Mouse (Mus musculus): Measurements from ENCODE around the gene Rph3a.
"Not testable (repeated sequence)": the region's sequence is repeated elsewhere in the genome, so short reads cannot be mapped to it uniquely, and the experiment has no call there.

Rph3a gene

DNA sequence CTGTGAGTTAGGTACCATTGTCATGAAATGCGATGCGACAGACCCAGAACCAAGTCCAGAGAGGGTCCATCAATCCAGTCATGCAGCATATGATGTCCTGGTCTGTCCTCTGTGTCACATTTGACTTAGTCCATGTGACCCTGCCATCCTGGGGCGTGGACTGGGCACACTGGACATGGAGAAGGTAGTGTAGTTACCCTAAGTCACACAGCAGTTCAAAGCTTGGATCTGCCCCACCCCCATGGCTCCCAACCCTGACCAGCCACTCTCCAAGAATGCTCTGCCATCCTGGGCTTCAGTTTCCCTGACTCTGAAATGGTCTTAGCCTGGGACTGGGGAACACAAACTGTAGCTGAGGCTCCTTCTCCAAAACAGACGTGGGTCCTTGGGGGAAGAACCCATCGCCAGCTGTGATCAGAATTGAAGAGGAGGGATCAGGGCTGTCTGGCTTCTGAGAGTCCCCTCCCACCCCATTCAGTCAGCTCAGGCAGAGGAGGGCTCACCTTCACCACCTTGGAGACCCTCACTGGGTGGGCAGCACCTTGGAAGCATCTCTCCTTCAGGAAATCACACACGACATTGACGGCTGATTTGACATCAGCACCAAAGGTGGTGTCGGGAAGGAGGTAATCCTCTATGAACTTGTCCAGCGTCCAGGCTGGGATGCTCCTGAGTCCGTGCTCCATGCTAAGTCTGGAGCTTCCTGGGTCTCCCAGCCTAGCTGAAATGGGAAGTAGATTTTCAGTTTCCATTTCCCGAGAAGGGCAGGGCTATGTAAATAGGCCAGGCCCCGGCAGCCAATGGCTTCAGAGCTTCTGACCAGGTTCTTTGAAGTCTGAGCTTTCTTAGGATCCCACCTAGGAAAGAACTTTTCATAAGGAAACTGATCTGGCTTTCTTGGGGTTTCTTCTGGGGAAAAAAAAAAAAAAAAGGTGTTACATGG, 102.8 kb downstream of the Rph3a start, which contains the start of gene Oas1a:
Oas1a (minus strand) TSS at position 731 of the 943 bp plus-strand sequence.
- DNase-seq = not testable (repeated sequence)

DNA sequence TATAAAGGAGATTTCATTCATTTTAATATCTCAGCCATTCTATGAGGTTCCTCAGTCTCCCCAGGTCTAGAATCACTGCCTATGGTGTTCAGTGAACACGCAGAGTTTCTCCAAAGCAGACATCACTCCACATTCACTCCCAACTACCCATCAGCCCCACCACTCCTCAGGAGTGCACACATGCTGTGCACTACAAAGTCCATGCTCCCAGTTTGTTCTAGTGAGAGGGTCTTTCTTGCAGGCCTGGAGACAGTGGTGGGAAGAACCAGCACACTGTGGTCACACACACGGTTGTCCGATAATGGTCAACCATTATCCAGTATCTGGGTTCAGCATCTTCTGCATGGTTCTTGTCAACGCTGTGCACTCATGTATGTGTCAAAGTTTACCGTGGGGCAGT, 107.8 kb downstream of the Rph3a start:
- no peak for DNase-seq

DNA sequence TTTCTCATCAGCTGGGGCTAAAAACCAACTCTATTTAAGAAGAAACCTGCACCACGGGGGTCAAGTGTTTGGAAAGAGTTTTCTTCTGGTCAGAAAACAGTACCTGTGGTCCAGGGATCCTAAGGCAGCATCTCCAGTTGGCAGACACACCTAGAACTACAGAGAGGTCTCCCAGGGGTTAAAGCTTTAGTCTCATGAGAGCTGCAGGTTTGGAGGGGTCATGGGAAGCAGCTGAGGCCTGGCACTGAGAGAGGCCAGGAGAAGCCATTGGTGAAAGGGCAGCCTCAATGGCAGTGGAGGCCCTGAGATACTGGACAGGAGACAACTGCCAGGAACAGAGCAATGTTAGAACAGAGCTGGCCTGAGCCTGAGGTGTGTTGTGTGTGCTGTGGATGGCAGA, 109.2 kb downstream of the Rph3a start:
- DNase-seq = no peak

DNA sequence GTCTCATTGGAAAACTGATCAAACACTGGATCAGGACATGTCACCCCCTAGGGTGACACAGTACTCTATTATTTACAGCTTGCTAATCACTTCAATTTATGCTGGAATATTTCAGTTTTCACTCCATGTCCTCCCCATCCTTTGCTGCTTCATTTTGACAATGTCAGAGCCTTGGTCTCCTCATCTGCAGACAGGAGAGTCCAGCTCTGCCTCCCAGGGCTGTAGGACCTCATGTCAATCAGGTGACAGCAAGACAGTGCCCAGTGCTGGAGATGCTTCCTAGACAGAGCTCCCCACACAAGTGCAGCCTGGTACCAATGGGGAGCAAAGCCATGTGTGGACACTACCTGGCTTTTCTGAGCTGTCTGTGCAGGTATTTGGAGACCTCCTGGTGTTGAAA, 111.2 kb downstream of the Rph3a start:
- no peak for DNase-seq

DNA sequence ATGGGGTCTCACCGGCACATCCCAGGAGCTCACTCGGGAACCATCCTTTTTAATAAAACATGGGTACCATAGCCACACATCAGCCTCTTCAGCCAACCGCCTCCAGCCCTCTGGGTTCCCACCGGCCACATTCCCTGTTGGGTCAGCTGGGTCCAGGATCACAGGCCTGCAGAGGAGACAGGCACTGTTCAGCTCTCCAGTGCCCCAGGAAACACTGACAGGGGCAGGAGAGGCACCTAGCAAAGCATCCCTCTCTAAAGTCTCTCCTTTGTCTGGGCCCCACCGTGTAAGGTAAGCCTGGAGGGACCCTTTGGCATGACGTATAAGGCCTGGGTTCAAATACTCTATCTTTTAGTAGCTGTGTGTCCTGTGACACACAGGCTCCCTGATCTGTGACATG, 111.6 kb downstream of the Rph3a start:
- no peak for DNase-seq

DNA sequence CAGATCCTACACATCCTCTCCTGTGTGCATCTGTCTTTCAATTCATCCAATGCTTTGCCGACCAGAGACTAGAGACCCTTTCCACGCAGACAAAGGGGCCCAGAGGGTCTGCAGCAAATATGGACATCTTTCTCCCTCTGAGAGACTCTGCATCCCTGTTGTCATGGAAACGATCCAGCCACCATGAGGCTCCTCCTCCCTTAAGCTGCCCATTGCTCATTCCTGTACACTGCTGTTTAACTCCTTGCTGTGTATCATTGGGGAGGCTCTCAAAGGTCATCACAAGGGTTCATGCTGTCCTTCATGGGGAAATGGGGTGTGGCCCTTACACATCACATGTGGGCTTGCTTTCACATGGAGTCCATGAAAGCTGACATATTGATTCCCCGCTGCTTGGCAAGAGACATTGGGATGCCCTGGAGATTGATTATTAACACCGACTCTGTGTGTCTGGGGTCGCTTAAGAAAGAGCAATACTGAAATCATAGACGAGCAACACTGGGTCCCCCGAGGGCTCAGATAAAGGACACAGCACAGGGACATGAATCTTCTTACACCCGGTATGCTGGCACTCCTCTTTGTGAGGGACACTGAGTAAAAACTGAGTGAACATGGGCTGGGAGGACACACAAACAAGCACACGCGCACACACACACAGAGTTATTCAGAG, 114.5 kb downstream of the Rph3a start:
- DNase-seq = no peak

DNA sequence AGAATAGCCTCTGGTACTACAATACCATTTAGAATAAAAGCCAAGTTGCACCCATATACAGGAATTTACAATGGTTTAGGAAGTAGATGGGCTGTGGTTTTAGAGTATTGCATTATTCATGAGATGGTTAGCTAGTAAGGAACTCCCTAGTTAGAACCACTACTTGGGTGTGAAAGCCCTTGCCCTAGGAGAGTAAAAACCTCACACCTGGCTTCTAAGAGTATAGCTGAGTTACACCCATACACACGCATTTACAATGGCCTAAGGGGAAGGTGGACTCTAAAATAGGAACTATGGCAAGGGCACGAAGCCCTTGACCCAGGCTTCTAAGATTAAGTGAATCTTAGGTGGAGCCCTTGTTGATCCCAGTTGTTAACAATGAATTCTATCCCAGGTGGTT, 115.2 kb downstream of the Rph3a start:
- DNase-seq = not testable (repeated sequence)

DNA sequence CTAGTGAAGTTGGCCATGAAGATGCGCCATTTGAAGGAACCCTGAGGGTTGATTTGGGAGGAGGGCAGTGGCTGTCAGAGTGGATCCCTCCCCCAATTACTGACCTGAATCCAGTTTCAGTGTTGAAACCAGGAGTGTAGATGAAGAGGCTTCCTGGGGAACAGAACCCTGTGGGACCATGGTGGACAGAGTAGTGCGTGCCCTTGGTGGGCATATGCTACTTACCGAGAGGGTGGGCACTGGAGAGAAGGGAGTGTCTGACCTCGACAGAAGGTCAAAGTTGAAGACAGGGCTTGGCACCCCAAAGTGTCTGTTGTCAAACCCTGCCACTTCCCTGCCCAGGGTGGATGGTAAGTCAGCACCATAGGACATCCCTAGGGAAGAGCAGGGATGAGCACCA, 116.0 kb downstream of the Rph3a start:
- DNase-seq = not testable (repeated sequence)

DNA sequence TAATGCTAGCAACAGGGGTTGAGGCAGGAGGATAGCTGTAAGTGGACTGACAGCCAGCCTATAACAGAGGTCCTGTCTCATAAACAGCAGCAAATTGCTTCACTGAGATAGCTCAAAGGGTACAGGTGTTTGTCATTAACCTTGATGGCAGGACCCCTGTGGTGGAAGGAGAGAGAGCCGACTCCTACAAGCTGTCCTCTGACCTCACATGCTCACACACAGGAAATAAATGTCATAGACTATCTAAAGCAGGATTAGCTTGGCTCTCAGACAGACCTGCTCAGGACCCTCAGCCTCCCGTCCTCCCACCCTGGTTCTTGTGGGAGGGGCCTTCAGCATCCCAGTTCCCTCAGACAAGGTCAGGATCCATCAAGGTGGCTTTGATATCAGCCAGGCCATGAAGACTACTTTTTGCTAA, 117.6 kb downstream of the Rph3a start:
- no peak for DNase-seq

DNA sequence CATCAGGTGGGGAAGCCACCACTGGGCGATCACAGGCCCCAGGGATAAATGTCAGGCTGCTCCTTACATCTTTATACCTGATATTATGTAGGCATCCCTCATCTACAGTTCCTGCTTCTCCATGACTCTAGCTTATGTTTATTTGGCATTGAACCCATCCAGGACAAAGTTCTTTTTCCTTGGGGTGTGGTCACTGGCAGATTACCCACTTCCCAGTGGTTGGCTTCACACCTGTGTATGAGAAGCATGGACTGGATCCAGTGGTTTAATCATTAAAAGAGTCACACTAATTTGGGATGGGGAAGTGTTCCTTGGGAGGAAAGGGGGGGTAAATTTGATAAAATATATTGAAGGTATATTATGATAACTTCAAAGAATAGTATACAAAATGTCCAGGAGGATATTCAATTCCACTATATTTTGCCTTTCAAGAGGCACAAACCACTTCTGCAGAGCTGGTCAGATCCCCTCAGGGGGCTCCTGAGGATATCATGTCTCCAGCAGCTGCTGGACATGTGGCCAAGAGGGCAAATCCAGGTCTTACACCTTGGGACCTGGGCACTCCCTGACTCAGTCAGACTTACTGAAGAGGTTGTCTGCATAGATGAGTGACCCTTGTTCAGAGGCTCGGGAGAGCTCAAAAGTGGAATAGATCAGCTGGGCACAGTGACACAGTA, 118.2 kb downstream of the Rph3a start:
- DNase-seq = not testable (repeated sequence)

DNA sequence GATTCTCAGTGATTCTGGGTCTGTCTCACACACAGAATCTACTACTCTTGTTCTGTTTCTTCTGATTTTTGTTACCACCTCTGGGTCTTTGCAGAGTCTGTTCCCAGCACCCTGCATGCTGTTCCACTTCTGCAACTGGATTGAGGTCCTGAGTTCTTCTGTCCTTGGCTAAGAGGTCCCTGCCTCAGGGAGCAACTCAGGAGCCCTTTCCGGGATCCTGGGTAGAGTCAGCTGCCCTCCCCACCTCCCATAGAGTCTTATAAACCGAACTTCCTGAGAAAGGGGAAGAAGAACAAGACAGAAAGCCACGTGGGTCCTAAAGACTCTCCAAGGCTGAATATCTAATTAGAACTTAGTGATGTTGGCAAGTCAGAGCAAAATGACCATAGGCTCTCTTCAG, 118.9 kb downstream of the Rph3a start:
- DNase-seq = no peak

All from lung, postnatal 14 days (tissue).